12 mouse cellular contexts compared by ENCODE assay signal in genomic region chr4:40777116-40777515, GRCm38 (mm10). TPM values are rescaled to one million over a fixed set of nuclear protein-coding genes. Genes with fewer than 3 reads are reported as not detected.
DNase-seq lines count a peak whose midpoint lies in the region; ATAC-seq lines count a peak whose summit lies in the region.
"Had no signal": no experiment of that assay in that cellular context is flagged by ENCODE, and none has a peak within 500 bp of the region (broad histone marks: within the 10 kb centered on the region; RNA-seq: fewer than 3 reads in every experiment).

No protein-coding gene starts in this region.

- no peak for ATAC-seq in megakaryocyte, adult 5-6 weeks (ENCODE audit: poor library complexity, severe bottlenecking)
- ATAC-seq: liver, postnatal 0 days had no signal

- intact Hi-C loops in heart, postnatal 10 days (cut with DNase I), result loop anchor here (10.0 kb wide), 1 partner anchor 338 kb away; no protein-coding TSS in a partner anchor

- H3K27me3 ChIP-seq in megakaryocyte, embryonic 14.5 days (replicated peaks), result peaks cover 5% of the 10 kb centered on the region
- H3K27me3 ChIP-seq: CH12.LX; heart, embryonic 15.5 days had no signal

- no peaks in the 10 kb centered on the region for H3K9me3 ChIP-seq in megakaryocyte, embryonic 14.5 days
- H3K9me3 ChIP-seq: heart, embryonic 15.5 days had no signal

- no peaks in the 10 kb centered on the region for H3K79me2 ChIP-seq in macrophage (ENCODE audit: inconsistent target)

- WGBS in macrophage (ENCODE audit: missing documents), result 36% methylated on average over 2 of the region's 2 CpGs

- H3K4me1 ChIP-seq in megakaryocyte, embryonic 14.5 days, result peaks cover 68% of the 10 kb centered on the region

- H3K27ac ChIP-seq in macrophage, result peak overlapping the region; percentile 87
- H3K27ac ChIP-seq: heart, embryonic 15.5 days had no signal

- H3K36me3 ChIP-seq in megakaryocyte, embryonic 14.5 days (replicated peaks; ENCODE audit: low read length), result peaks cover 2% of the 10 kb centered on the region
- H3K36me3 ChIP-seq in macrophage (ENCODE audit: inconsistent target), result no peaks in the 10 kb centered on the region
- H3K36me3 ChIP-seq: heart, embryonic 15.5 days had no signal

- peak; percentile 18 to 38 for DNase-seq in adrenal gland, postnatal 36 days
- DNase-seq in adrenal gland, adult 18-20 months (ENCODE audit: low spot score in 2 of 2), result no peak
- DNase-seq in T-cell, adult 2 months (ENCODE audit: low spot score), result peak; percentile 70
- DNase-seq in heart, postnatal 10 days, result no peak
- no peak for DNase-seq in layer of hippocampus, postnatal 25 days (ENCODE audit: extremely low spot score in 1 of 2, low spot score in 1 of 2)
- DNase-seq: cerebellum, postnatal 10 days had no signal

- H3K4me3 ChIP-seq in megakaryocyte, embryonic 14.5 days (replicated peaks), result peak overlapping the region; percentile 62
- H3K4me3 ChIP-seq in macrophage (ENCODE audit: inconsistent target), result no peak overlapping the region
- H3K4me3 ChIP-seq: heart, embryonic 15.5 days had no signal

RNA-seq across cellular contexts. Expression of gene Smu1, which starts 19.4 kb away (rescaled TPM):
- 10 to 100 TPM; 60.2 to 71.2 TPM for total RNA-seq in adrenal gland, postnatal 36 days (2021)
- total RNA-seq in adrenal gland, adult 18-20 months (2021), result 10 to 100 TPM; 50.5 to 61.7 TPM
- 8.3 TPM in 1 of 2 replicates, not detected in the other for polyA plus RNA-seq in megakaryocyte, embryonic 14.5 days (2012; ENCODE audit: insufficient read depth, low replicate concordance)
- 56.4 and 66.7 TPM in 2 replicates for total RNA-seq in megakaryocyte, adult 5-6 weeks (2015)
- 94.9 and 100 TPM in 2 replicates for total RNA-seq in megakaryocyte, adult 5-6 weeks (2017)
- total RNA-seq in macrophage (2018; cell fraction: chromatin; rRNA removed), result 100 to 1,000 TPM in 1 of 26 experiments, 10 to 100 TPM in 25; 44.2 to 103 (median 70.6) TPM
- total RNA-seq in macrophage (2018; cell fraction: cytosol; rRNA removed), result 10 to 100 TPM; 41.5 to 57.7 (median 47.7) TPM
- total RNA-seq in macrophage (2018; cell fraction: nucleus; rRNA removed), result 10 to 100 TPM; 35.4 to 81.4 (median 51.4) TPM
- 43.2 to 57.4 TPM (median 46.9 TPM) in 3 replicates for polyA plus RNA-seq in macrophage (2018)
- 10 to 100 TPM; 38.7 to 40.8 TPM for total RNA-seq in heart, postnatal 10 days (2021)
- 10 to 100 TPM; 45.3 to 52.6 TPM for total RNA-seq in layer of hippocampus, postnatal 25 days (2021)

RNA-seq across cellular contexts. Expression of gene Dnaja1, which starts 55.2 kb away (rescaled TPM):
- total RNA-seq in adrenal gland, postnatal 36 days (2021), result 100 to 1,000 TPM; 287 to 463 TPM
- 100 to 1,000 TPM; 775 to 974 TPM for total RNA-seq in adrenal gland, adult 18-20 months (2021)
- polyA plus RNA-seq in megakaryocyte, embryonic 14.5 days (2012; ENCODE audit: insufficient read depth, low replicate concordance), result 0.81 and 43.5 TPM in 2 replicates
- 85.6 and 91.8 TPM in 2 replicates for total RNA-seq in megakaryocyte, adult 5-6 weeks (2015)
- total RNA-seq in megakaryocyte, adult 5-6 weeks (2017), result 209 and 223 TPM in 2 replicates
- 100 to 1,000 TPM in 25 of 26 experiments, 10 to 100 TPM in 1; 100.0 to 336 (median 180) TPM for total RNA-seq in macrophage (2018; cell fraction: chromatin; rRNA removed)
- total RNA-seq in macrophage (2018; cell fraction: cytosol; rRNA removed), result 100 to 1,000 TPM; 110 to 274 (median 216) TPM
- total RNA-seq in macrophage (2018; cell fraction: nucleus; rRNA removed), result 100 to 1,000 TPM; 113 to 276 (median 191) TPM
- polyA plus RNA-seq in macrophage (2018), result 166 to 355 TPM (median 180 TPM) in 3 replicates
- total RNA-seq in heart, postnatal 10 days (2021), result 100 to 1,000 TPM in 1 of 2 experiments, 10 to 100 TPM in 1; 95.0 to 120 TPM
- 100 to 1,000 TPM; 314 to 349 TPM for total RNA-seq in layer of hippocampus, postnatal 25 days (2021)

Comparison
In these comparisons a context has a peak if more than half of its experiments do, and no peak if none do; other contexts are left out.
1. DNase-seq: peak in adrenal gland, postnatal 36 days (2 of 2) and T-cell, adult 2 months (single experiment); none in adrenal gland, adult 18-20 months (0 of 2), heart, postnatal 10 days (0 of 2) and layer of hippocampus, postnatal 25 days (0 of 2).